Mouse (Mus musculus) cerebellum, postnatal 14 days (tissue): ENCODE data around the gene Fam78b.

Experiments
- DNase-seq, 2 experiments: peaks; one replicate each; pipeline ENCODE4 v3.0.0; 2021; ENCODE audit warnings: mixed read lengths in 2 of 2

Fam78b gene

DNA sequence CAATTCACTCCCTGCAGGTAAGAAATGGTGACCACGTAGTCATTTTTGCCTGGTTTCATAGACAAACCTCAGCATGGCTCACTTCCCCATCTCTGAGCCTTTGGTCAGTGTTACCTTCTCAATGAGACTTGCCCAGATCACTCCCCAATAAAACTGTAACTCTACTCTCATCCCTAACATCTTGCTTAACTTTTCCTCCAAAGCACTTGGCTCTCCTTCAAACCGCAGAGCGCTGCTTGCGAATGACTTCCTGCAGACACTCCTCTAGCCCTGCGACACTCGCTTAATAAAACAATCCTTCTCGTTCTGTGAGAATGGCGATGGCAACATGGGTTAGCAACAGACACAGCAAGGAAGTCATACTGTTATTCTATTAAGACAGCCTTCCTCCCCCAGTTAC lies 100.8 kb downstream of the Fam78b start:
- DNase-seq = no peak

DNA sequence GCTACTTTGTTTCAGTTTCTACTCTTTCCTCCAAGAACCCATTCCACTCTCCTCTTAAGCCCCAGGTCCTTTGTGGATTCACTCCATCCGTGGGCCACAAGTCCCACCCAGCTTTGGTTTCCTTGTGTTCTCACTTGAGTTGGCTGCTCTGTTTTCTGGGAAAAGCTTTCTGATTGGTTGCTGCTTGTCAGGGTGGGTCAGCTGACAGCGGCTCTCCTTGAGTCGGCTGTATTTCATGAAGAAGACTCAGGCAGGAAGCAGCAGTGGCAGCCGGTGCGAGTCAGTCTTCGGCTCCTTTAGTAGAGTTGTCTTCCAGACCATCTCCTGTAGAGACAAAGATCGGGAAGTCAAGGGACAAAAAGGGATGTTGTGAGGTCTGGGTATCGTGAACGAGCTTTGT lies 101.3 kb downstream of the Fam78b start:
- no peak for DNase-seq

DNA sequence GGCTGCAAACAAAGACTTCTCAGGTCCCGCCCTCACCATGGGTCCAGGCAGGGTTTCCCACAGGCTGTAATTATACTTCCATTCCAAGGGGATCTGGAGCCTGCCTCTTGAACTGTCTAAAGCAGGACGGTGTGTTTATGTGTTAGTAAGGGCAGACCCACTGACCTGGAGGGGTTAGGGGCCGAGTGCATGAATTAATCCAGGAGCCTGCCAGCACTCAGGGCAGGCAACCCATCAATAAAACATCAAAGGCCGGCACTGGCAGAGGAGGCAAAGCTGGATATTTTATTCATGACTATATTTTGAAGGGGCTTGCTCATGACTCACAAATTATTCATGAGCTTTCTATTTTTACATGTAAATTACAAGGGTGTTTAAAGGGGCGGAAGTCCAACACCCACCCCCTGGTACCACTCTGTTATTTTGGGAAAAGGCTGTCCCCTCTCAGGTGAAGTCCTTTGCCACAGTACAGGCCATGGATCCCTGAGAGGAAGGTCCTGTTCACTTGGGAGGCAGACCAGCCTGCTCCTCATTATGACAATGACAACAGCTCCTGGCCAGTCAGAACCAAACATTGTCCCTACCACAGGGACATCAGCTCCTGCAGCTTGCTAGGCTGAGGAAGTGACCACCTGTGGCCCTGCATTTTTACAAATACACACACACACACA lies 103.9 kb downstream of the Fam78b start:
- DNase-seq = no peak

DNA sequence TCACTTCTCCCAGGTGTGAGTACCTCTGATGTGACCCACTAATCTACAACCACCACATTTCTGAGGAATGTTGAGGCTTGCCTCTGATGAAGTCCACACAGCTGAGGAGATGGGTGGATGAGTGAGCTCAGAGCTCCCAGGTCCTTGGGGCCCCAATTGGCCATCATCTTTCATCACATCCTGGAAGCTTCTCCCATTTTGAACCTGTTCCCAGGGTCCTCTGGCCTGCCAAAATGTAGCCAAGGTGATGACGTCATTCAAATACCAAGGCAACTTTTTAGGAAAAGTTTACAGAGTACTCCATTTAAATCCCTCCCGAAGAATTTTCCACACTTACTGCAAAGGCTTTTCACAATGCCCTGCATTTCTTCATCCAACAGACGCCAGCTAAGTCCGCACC lies 104.7 kb downstream of the Fam78b start:
- no peak for DNase-seq

DNA sequence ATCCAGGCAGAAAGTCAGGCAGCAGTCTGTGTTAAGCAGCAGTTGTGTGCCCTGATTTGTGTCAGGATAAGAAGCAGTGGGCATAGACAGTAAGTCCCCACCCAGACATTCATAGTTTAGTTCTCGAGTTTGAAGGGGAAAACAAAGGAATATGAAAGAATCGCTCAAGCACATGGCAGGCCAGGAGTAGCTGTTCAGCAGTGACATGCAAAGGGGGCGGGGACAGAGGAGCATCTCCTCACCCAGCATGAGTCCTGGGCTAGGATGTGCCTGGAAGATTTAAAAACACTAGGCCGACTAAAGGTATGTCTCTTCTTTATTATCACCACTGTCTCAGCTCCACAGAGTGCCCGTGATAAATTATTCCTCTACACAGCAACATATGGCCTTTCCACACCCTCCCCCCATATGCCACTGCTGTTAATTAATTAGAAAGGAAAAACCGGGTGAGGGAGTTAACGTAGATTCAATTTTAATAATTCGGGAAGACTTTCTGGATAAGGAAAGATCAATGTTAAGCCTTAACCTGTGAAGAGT lies 107.8 kb downstream of the Fam78b start:
- no peak for DNase-seq

DNA sequence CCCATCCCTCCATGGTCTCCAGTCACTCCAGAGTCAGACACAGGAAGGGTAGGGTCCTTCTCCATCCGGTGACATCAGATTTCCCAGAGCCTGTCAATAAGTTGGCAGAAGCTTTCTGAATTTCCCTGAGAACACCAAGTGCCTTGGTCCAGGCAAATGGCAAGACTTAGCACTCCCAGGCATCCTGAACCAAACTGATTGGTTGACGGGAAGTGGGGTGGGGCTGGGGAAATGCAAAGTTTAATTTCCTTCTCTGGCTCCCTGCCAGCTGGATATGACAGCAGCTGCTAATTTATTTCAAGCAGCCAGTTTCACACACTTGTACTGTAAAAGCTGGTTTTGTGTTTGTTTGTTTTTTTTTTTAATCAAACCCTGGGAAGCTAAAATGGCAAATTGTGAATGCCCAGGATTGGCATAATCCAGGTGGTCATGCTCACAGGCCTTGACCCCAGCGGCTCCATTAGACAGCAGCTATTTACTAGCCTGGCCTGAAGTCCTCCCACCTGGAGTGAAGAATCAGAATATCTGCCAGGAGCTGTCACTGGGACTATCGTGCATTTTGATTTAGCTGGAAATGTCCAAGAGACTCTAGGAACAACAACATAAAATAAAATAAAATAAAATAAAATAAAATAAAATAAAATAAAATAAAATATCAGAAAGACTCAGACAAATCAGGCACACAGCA lies 113.3 kb downstream of the Fam78b start:
- peak; percentile 52 to 54 for DNase-seq

DNA sequence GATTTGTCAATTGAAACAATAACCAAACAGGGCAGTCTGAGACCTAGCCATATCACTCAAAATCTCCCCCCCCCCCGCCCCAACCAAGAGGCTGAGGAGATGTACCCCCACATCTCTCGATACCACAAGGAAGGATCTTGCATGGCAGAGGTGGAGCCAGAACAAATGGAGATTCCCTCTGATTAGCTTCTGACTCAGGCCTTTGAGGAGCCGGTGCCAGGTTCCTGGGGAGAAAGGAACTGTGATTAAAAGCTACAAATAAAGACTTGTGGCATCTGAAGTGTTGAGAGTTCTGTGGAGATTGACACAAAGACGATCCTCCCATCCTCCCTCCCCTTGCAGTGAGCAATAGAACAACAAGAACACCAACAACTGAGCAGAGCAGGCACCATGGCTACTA lies 113.9 kb downstream of the Fam78b start:
- DNase-seq = peak; percentile 69 to 70

DNA sequence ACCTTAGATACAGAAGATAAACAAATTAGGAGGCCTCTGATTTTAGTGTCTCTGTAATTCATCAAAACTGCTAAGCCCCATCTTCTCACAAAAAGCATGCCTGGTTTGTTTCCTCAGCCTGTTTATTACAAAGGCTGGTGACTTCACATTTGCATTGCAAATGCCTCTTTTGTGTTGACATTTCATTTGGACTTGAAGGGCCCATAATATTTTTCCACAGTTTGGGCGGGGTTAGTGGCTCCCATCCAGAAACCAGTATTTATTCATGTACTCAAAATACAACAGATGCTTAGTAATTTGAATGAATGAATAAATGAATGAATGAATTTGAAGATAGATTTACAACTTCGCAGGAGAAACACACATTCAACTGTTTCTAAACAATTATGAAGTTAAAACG lies 115.5 kb downstream of the Fam78b start:
- DNase-seq = no peak

DNA sequence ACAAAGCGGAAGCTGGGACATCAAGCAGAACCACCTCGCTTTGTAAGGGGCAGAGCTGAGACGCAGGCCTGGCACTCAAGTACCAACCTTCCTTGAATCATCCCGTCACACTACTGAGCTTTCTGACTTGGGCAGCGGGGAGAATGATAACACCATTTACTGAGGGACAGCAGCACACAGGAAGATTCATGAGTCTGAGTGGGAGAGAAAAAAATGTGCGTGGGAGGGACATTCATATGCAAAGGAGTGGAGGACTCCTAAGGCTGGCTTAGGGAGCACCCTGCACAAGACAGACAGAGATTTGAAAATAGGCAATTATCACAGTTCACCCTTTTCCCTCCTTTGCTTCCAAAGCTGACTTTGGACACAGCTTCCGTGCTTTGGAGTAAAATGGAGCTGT lies 117.8 kb downstream of the Fam78b start:
- DNase-seq = no peak

DNA sequence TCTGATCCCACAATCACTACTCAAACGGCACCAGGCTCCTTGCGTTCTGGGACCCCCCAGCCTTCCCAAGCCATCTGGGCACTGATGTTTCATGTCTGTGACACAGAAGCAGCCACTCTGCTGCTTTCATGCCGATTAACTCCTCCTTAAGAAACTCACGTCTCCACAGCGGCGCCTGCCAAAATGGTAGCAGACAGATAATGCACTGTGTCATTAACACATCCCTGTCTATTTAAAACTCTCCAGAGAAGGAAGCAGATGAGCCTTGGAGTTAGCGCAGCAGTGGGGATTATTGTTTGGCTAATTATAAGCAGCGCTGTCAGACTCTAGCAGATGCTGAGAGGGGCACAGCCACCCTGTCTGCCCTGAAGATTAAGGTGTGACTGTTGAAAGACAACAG lies 118.2 kb downstream of the Fam78b start:
- no peak for DNase-seq

DNA sequence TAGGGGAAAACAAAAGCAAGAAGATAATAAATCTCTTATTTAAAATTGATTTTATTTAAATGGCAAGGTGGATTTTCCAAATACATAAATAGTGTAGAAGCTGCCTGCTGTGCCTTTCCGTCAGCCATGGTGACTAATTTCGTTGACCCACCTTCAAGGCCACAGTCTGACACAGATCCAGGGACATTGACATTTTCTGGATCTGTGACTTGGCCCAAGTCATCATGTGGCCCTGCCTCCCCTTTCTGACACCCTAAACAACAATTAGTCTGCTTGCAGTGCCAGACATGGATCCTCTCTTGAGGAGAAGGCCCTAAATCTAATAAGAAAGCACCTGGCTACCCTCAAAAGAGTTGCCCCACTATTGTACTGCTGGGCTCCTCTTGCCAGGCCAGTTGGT lies 121.2 kb downstream of the Fam78b start:
- DNase-seq = no peak

DNA sequence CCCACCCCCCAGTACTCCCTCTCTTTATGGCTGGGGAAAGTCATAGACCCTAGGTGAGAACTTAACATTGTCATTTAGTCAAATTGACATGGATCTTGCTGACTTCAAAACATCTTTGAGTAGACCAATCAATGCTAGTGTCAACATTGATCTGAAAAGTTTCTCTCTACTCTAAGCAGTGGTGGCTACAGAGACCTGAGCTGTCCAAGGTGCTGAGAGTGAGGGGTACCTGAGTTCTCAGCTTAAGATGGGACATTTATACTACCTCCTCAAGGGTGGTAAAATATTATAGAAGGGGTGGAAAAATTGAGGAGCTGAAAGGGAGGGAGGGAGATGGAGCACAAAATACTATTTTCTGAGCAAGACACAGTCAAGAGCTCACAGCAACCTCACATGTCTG lies 122.3 kb downstream of the Fam78b start:
- no peak for DNase-seq

DNA sequence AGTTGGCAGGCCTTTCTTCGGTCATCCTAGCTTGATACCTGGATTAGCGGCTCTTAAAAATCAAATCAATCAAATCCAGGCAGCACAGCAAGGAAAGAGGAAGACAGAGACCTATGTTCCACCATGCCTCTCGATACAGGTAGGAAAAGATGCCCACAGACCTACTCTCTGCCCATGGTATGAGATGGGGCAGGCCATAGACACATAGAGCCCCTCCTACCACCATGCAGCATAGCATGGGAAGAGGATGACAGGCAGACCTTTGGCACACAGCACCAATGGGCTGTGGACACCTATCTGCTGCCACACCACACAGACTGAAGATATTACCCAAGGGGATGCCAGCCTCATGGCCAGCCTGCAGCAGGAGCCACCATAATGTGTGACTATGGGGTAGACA lies 124.7 kb downstream of the Fam78b start:
- DNase-seq = no peak

DNA sequence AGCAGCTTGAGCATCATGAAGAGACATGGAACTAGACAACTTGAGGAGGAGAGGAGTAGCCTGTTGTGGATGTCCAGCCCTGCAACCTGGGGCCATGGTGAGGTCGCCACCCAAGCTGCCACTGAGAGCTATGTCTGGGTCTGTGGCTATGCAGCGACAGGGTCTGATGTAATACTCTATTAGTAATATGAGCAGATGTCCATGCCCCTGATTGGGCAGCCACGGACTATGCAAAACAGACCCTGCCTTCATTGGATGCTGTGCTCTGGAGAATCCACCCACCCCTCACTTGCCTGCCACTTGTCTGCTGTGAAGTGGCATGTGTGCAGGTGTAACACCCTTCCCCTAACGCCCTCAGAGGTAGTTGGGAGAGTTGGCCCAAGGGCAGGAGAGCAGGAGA lies 125.1 kb downstream of the Fam78b start:
- DNase-seq = no peak

DNA sequence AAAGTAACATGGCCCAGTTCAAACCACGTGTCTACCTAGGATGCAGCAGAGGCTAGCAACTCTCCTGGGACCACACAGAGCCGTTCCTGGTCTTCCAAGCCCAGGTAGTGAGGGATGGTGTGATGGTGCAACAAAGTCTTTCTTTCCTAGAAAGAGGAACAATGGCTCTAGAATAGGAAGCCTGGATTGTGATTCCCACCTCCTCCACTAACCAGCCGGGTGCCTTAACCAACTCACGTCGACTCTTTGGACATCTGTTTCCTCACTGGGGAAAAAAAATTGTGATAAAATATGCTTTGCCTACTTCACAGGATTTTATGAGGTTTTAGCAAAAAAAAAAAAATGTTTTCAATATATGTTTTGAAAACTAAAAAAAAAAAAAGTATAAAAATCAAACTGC lies 134.5 kb downstream of the Fam78b start:
- DNase-seq = no peak
